Mouse (Mus musculus): ENCODE results near the gene Ppm1d.

Ppm1d gene

GRCm38 (mm10) chr11:85311645-85312490, 824 bp downstream of the Ppm1d start:
- TF ChIP-seq GATA4 (IDR thresholded peaks at IDR 0.05; ENCODE audit: insufficient replicate concordance, low read length), result no peak

- TF ChIP-seq GATA4 (IDR thresholded peaks at IDR 0.05; ENCODE audit: insufficient replicate concordance, low read length), result no peak
These were observed 1.8 kb downstream of the Ppm1d start for GRCm38 (mm10) chr11:85312818-85313217.

- TF ChIP-seq GATA4 (IDR thresholded peaks at IDR 0.05; ENCODE audit: insufficient replicate concordance, low read length), result no peak
These were observed 2.3 kb downstream of the Ppm1d start for GRCm38 (mm10) chr11:85313361-85313760.

- no peak for TF ChIP-seq GATA4 (IDR thresholded peaks at IDR 0.05; ENCODE audit: insufficient replicate concordance, low read length)
These were observed 12.7 kb downstream of the Ppm1d start for GRCm38 (mm10) chr11:85323567-85324330.

- no peak for TF ChIP-seq GATA4 (IDR thresholded peaks at IDR 0.05; ENCODE audit: insufficient replicate concordance, low read length)
These were observed 17.7 kb downstream of the Ppm1d start for GRCm38 (mm10) chr11:85328717-85329116.

GRCm38 (mm10) chr11:85329167-85329894, 18.3 kb downstream of the Ppm1d start:
- TF ChIP-seq GATA4 (IDR thresholded peaks at IDR 0.05; ENCODE audit: insufficient replicate concordance, low read length), result no peak

- TF ChIP-seq GATA4 (IDR thresholded peaks at IDR 0.05; ENCODE audit: insufficient replicate concordance, low read length), result no peak
These were observed 23.7 kb downstream of the Ppm1d start for GRCm38 (mm10) chr11:85334778-85335177.

GRCm38 (mm10) chr11:85339173-85339831, 28.3 kb downstream of the Ppm1d start:
- no peak for TF ChIP-seq GATA4 (IDR thresholded peaks at IDR 0.05; ENCODE audit: insufficient replicate concordance, low read length)

GRCm38 (mm10) chr11:85340070-85340616, 29.1 kb downstream of the Ppm1d start:
- TF ChIP-seq GATA4 (IDR thresholded peaks at IDR 0.05; ENCODE audit: insufficient replicate concordance, low read length), result no peak

- TF ChIP-seq GATA4 (IDR thresholded peaks at IDR 0.05; ENCODE audit: insufficient replicate concordance, low read length), result no peak
These were observed 41.7 kb downstream of the Ppm1d start, which contains the start of gene Bcas3 for GRCm38 (mm10) chr11:85352539-85353380. TSS of gene Bcas3 (plus strand) at chr11:85353167.

GRCm38 (mm10) chr11:85353819-85354218, 42.8 kb downstream of the Ppm1d start:
- TF ChIP-seq GATA4 (IDR thresholded peaks at IDR 0.05; ENCODE audit: insufficient replicate concordance, low read length), result no peak

GRCm38 (mm10) chr11:85359641-85360040, 48.6 kb downstream of the Ppm1d start:
- no peak for TF ChIP-seq GATA4 (IDR thresholded peaks at IDR 0.05; ENCODE audit: insufficient replicate concordance, low read length)

GRCm38 (mm10) chr11:85361621-85362020, 50.6 kb downstream of the Ppm1d start:
- no peak for TF ChIP-seq GATA4 (IDR thresholded peaks at IDR 0.05; ENCODE audit: insufficient replicate concordance, low read length)

GRCm38 (mm10) chr11:85366168-85366567, 55.1 kb downstream of the Ppm1d start:
- TF ChIP-seq GATA4 (IDR thresholded peaks at IDR 0.05; ENCODE audit: insufficient replicate concordance, low read length), result no peak
